Mouse (Mus musculus) forebrain, embryonic 14.5 days (tissue): ENCODE data around the gene BC051019. TPM values are rescaled to one million over a fixed set of nuclear protein-coding genes. Genes with fewer than 3 reads are reported as not detected.

ENCODE experiments used
- ATAC-seq: fragments of 200-750 bp; cut with Nextera tagmentation; 2 replicates; pipeline ENCODE4 v1.8.0; 2017; ENCODE audit warnings: mild to moderate bottlenecking, moderate library complexity
- DNase-seq: peaks from one replicate; pipeline ENCODE4 v3.0.0-alpha.2; 2015; ENCODE audit warnings: low spot score
- H3K27ac ChIP-seq: fragments of 300-500 bp; sonication (generic); 2 replicates; pipeline ENCODE4 v1.5.1; 2014; ENCODE audit warnings: low read depth, mild to moderate bottlenecking, control low read depth, low read length, moderate library complexity
- H3K27me3 ChIP-seq: fragments of 300-500 bp; sonication (generic); replicated peaks from 2 replicates; pipeline ENCODE4 v1.6.1; 2014; ENCODE audit warnings: low read length, control low read depth, mixed read lengths; ENCODE audit not compliant: control insufficient read depth, insufficient read depth
- H3K36me3 ChIP-seq: fragments of 300-500 bp; sonication (generic); 2 replicates; pipeline ENCODE4 v1.6.1; 2014; ENCODE audit warnings: low read length, control low read depth; ENCODE audit not compliant: control insufficient read depth, insufficient read depth
- H3K4me1 ChIP-seq: fragments of 300-500 bp; sonication (generic); 2 replicates; pipeline ENCODE4 v1.6.1; 2014; ENCODE audit warnings: antibody characterized with exemption, low read length, control low read depth; ENCODE audit not compliant: control insufficient read depth, insufficient read depth
- H3K4me2 ChIP-seq: fragments of 300-500 bp; sonication (generic); 2 replicates; pipeline ENCODE4 v1.6.1; 2014; ENCODE audit warnings: mild to moderate bottlenecking, control low read depth, low read length
- H3K4me3 ChIP-seq: fragments of 300-500 bp; sonication (generic); 2 replicates; pipeline ENCODE4 v1.5.1; 2014; ENCODE audit warnings: low read depth, low read length, control low read depth
- H3K9ac ChIP-seq: fragments of 300-500 bp; sonication (generic); 2 replicates; pipeline ENCODE4 v1.6.1; 2014; ENCODE audit warnings: mild to moderate bottlenecking, low read length, control low read depth, moderate library complexity
- H3K9me3 ChIP-seq: fragments of 300-500 bp; sonication (generic); replicated peaks from 2 replicates; pipeline ENCODE4 v1.6.1; 2016; ENCODE audit warnings: low read length, control low read depth, mixed read lengths; ENCODE audit not compliant: control insufficient read depth
- WGBS: fragments of 180-500 bp; shearing (Covaris S2); extraction: QIAGEN DNeasy Blood & Tissue Kit; methylation state at CpG from one replicate; pipeline ENCODE4 v1.1.7; 2014; 5-methylcytosine and 5-hydroxymethylcytosine counted together
- polyA plus RNA-seq: library from polyadenylated mRNA; unstranded; fragments of >200 nt; fragmentation: Nextera tagmentation; extraction: Ambion mirVana; gene quantifications from 2 replicates; pipeline ENCODE4 v1.2.1, GENCODE M21; 2014

BC051019 gene
- polyA plus RNA-seq, 1 experiment from 2014 or later, result 0.55 TPM

GRCm38 (mm10) chr7:109751427-109752007, 27.9 kb upstream of the BC051019 start:
- Histone ChIP-seq H3K9ac (peak overlapping the region; percentile 96), H3K4me3 (peak overlapping the region; percentile 90), H3K27me3 (no peaks in the 10 kb centered on the region), H3K4me2 (peak overlapping the region; percentile 88), H3K36me3 (no peaks in the 10 kb centered on the region), H3K27ac (peak overlapping the region; percentile 77; the same call in 1 of the 2 replicates), H3K4me1 (peaks cover 5% of the 10 kb centered on the region; the same call in 1 of the 2 replicates), H3K9me3 (no peaks in the 10 kb centered on the region)
- 4% methylated on average over 13 of the region's 13 CpGs for WGBS
- no peak; the same call in none of the 2 replicates for ATAC-seq
- no peak for DNase-seq

- Histone ChIP-seq H3K4me1 (peaks cover 3% of the 10 kb centered on the region; the same call in 1 of the 2 replicates), H3K4me2 (no peak overlapping the region), H3K4me3 (no peak overlapping the region), H3K36me3 (peaks cover 26% of the 10 kb centered on the region), H3K27ac (no peak overlapping the region), H3K9ac (no peak overlapping the region), H3K27me3 (no peaks in the 10 kb centered on the region), H3K9me3 (no peaks in the 10 kb centered on the region)
- ATAC-seq (no peak), DNase-seq (no peak)
- WGBS, result 65% methylated on average over 1 of the region's 1 CpGs
Observed at GRCm38 (mm10) chr7:109747747-109748146, 24.1 kb upstream of the BC051019 start.

DNA sequence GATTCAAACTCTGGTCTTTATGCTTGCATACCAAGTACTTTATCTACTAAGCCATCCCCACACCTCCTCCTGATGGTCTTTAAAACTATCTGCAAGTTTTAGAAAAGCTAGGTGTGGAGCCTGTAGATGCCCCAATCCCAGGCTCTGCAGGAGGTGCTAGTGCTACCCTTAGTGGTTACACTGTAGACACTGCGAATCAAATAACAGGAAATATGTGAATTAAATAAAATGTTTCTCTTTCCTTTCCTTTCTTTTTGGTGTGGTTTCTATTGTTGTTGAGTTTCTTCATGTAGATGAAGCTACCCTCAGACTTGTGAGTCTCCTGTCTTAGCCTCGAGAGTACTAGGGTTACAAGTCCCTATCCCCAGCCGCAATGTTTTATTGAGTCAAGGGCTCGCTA, 18.1 kb upstream of the BC051019 start:
- Histone ChIP-seq H3K27ac (no peak overlapping the region), H3K4me2 (no peak overlapping the region), H3K9me3 (no peaks in the 10 kb centered on the region), H3K4me3 (no peak overlapping the region), H3K9ac (no peak overlapping the region), H3K4me1 (no peaks in the 10 kb centered on the region), H3K27me3 (no peaks in the 10 kb centered on the region), H3K36me3 (peaks cover 73% of the 10 kb centered on the region)
- DNase-seq, result no peak
- 94% methylated on average over 4 of the region's 4 CpGs for WGBS
- no peak for ATAC-seq

- DNase-seq, result no peak
- no peak overlapping the region for H3K9ac ChIP-seq
- no peak for ATAC-seq
- H3K9me3 ChIP-seq, result no peaks in the 10 kb centered on the region
- H3K4me2 ChIP-seq, result no peak overlapping the region
- no peak overlapping the region for H3K27ac ChIP-seq
- no peaks in the 10 kb centered on the region for H3K27me3 ChIP-seq
- peaks cover 79% of the 10 kb centered on the region for H3K36me3 ChIP-seq
- H3K4me1 ChIP-seq, result no peaks in the 10 kb centered on the region
- 94% methylated on average over 1 of the region's 1 CpGs for WGBS
- H3K4me3 ChIP-seq, result no peak overlapping the region
Observed at GRCm38 (mm10) chr7:109741060-109741459, 17.4 kb upstream of the BC051019 start.

DNA sequence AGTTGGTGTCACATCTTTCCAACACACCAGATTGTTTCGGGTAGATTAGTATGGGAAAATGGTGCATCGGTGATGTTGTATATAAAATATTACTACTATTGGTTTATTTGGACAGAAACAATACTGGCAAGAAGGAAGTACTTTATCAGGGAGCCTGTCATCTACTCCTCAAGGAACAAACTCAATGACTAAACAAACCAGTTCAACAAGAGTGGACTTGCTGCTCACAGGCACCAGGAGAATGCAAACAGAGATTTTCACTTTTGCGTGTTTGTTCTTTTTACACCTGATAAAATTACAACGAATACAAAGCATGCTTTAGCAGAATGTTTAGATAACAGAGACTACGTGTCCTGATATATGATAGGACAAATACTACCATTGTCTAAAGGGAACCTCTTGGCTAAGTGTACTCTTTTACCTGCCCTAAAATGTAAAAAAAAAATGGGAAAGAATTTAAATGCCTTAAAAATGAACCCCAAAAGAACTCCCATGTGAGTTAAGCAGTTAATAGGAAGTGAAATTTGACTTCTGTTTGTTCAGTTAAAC, 16.2 kb upstream of the BC051019 start:
- peaks cover 81% of the 10 kb centered on the region for H3K36me3 ChIP-seq
- no peak for DNase-seq
- WGBS, result 95% methylated on average over 5 of the region's 5 CpGs
- H3K4me2 ChIP-seq, result no peak overlapping the region
- no peak overlapping the region for H3K4me3 ChIP-seq
- H3K27me3 ChIP-seq, result no peaks in the 10 kb centered on the region
- H3K9me3 ChIP-seq, result no peaks in the 10 kb centered on the region
- H3K27ac ChIP-seq, result no peak overlapping the region
- ATAC-seq, result no peak
- H3K4me1 ChIP-seq, result no peaks in the 10 kb centered on the region
- H3K9ac ChIP-seq, result no peak overlapping the region

DNA sequence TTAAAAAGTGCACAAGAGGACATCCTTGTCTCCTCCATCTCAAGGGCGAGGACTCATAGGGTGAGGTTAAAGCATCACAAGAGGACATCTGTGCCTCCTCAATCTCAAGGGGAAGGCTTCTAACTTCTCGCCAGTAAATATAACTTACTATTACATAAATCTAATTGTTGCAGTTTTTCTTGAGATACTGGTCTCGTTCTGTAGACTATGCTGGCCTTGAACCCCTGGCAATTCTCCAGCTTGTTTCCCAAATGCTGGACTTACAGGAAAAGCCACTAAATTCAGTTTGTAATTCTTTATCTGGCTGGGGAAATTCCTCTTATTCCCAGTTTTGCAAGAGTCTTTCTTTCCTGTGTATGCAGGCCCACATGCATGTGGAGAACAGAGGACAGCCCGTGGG, 11.2 kb upstream of the BC051019 start:
- ATAC-seq, result no peak
- no peak overlapping the region for H3K4me2 ChIP-seq
- no peak overlapping the region for H3K27ac ChIP-seq
- no peak overlapping the region for H3K4me3 ChIP-seq
- no peaks in the 10 kb centered on the region for H3K9me3 ChIP-seq
- H3K36me3 ChIP-seq, result peaks cover 43% of the 10 kb centered on the region
- H3K4me1 ChIP-seq, result no peaks in the 10 kb centered on the region
- no peak overlapping the region for H3K9ac ChIP-seq
- DNase-seq, result no peak
- no peaks in the 10 kb centered on the region for H3K27me3 ChIP-seq
- WGBS, result 93% methylated on average over 4 of the region's 4 CpGs

GRCm38 (mm10) chr7:109731626-109732025, 8.0 kb upstream of the BC051019 start, which contains the start of gene Ascl3:
Gene Ascl3, minus strand, starts transcription at chr7:109731726.
- WGBS, result 94% methylated on average over 5 of the region's 5 CpGs
- Histone ChIP-seq H3K4me1 (no peaks in the 10 kb centered on the region), H3K27me3 (no peaks in the 10 kb centered on the region), H3K36me3 (peaks cover 20% of the 10 kb centered on the region), H3K4me3 (no peak within 1 kb of the TSS), H3K4me2 (no peak within 1 kb of the TSS), H3K9me3 (no peaks in the 10 kb centered on the region), H3K9ac (no peak within 1 kb of the TSS), H3K27ac (no peak within 1 kb of the TSS)
- no peak for DNase-seq
- ATAC-seq, result no peak

DNA sequence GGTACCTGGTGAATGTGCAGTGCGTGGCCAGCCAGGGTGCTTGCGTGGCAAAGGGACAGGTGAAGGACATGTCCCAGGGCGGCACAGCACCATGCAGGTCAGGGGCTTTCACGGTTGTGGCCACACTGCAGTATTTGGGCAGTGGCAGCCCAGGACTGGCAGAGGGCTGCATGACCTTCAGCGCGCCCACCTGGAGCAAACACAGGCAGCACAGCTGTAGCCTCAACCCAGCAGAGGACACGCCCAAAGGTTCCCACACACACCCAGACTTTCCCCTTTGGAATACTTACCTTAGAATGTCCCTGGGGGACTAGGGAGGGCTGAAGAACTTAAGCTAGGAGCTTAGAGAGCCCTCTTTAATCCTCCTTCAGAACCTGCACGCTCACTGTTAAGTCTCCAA, 536 bp downstream of the BC051019 start:
- no peak overlapping the region for H3K4me2 ChIP-seq
- DNase-seq (no peak), ATAC-seq (no peak)
- H3K9me3 ChIP-seq, result no peaks in the 10 kb centered on the region
- H3K36me3 ChIP-seq, result no peaks in the 10 kb centered on the region
- 94% methylated on average over 8 of the region's 8 CpGs for WGBS
- H3K4me1 ChIP-seq, result no peaks in the 10 kb centered on the region
- no peaks in the 10 kb centered on the region for H3K27me3 ChIP-seq
- H3K27ac ChIP-seq, result no peak overlapping the region
- no peak overlapping the region for H3K9ac ChIP-seq
- no peak overlapping the region for H3K4me3 ChIP-seq

DNA sequence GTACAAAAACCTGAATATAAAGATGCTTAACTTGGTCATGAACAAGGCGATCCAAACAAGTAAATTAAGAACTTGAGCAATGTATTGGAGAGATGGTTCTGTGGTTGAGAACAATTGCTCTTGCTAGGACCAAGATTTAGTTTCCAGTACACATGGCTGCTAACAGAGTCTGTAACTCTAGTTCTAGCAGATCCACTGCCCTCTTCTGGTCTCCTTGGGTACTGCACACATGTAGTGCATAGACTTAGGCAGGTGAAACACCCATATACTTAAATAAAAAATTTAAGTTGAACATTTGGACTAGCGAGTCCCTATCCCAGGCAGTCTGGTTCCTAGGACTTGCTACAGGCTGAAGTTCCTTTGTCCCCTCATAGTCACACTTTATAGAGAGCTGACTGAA, 1.0 kb downstream of the BC051019 start:
- H3K36me3 ChIP-seq, result no peaks in the 10 kb centered on the region
- no peaks in the 10 kb centered on the region for H3K27me3 ChIP-seq
- H3K27ac ChIP-seq, result no peak overlapping the region
- DNase-seq (peak; percentile 13), ATAC-seq (no peak)
- no peaks in the 10 kb centered on the region for H3K9me3 ChIP-seq
- no peaks in the 10 kb centered on the region for H3K4me1 ChIP-seq
- no peak overlapping the region for H3K4me2 ChIP-seq
- H3K4me3 ChIP-seq, result no peak overlapping the region
- no peak overlapping the region for H3K9ac ChIP-seq
- 98% methylated on average over 2 of the region's 2 CpGs for WGBS
